Mouse (Mus musculus) G1E (cell line): ENCODE measurements around the gene Cxcl10.

ENCODE experiments used
- CTCF ChIP-seq: IDR thresholded peaks from 2 replicates; pipeline ENCODE4 v1.5.1; 2012; ENCODE audit warnings: low read depth, low read length, inconsistent platforms, mixed read lengths
- GATA1 ChIP-seq: IDR thresholded peaks from 2 replicates; pipeline ENCODE4 v1.6.1; 2012; ENCODE audit warnings: borderline replicate concordance, low read length, inconsistent platforms, mixed read lengths
- GATA2 ChIP-seq: IDR thresholded peaks from 2 replicates; pipeline ENCODE4 v1.6.1; 2012; ENCODE audit warnings: low read depth, low read length, inconsistent platforms, borderline replicate concordance

DNA sequence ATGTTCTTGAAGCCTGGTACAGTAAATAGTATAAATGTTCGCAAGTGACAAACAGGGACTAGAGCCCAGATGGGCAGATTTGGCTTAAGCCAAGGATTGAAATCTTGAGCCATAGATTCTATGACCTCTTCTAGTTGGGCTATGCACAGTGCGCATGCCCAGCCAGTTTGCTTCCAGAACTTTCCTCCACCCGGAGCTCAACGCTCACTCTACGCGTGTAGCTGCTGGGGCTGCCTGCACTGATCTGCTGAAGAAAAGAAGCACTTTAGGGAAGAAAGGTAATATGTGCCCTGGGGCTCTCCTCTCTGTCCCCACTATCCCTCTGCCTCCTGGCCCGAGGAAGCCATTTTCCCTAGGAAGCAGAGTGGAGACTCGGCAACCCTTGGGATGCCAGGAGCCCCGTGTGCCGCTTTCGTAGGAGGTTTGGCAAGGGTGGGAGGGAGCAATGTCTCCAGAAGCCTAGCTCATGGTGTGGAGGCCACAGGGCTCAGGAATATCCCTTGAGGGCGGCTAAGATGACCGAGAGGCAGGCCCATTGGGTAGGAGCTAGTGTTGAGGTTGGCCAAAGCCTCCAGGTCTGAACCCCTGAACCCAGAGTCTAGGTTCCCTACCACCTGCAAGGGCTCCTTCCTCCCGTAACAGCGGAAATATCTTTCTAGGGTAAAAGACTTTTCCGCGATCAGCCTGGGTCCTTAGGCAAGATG lies 16.9 kb downstream of the Cxcl10 start, which contains the start of gene Art3:
- TF ChIP-seq CTCF (no peak), GATA2 (no peak), GATA1 (no peak)
